Mouse (Mus musculus): ENCODE measurements around the gene Hmgb3.
"Not testable (repeated sequence)": the region's sequence is repeated elsewhere in the genome, so short reads cannot be mapped to it uniquely, and the experiment has no call there.

Hmgb3 gene

DNA sequence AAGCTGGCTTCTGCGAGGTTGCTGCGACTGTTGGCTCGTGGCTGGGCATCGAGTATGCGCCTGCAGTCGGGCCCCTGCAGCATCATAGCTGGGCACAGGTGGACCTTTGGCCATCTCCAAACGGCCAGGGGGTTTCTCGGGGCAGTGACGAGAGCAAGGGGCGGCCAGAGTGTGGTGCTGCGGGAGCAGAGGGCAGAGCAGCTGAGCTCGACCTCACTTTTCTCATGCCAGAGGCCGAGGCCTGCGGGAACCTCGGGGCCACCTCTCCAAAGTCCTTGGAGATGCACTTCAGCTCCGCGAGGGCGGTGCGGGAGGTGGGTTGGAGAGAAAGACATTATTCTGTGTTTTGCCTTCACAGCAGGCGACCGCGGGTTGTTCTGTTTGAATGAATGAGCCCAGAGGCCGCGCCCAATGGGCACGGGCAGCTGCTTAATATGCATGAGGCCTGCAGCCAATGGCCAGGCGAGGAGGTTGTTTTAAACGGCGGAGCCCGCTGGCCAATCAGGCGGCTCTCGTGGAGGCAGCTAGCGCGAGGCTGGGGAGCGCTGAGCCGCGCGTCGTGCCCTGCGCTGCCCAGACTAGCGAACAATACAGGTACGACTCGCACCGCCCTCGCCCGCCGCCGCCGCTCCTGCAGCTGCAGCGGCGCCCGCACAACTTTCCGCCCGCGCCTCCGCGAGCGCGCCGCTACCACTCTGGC lies at the start of gene Hmgb3:
Gene Hmgb3, plus strand, starts transcription at position 504 of the 700 bp plus-strand sequence.
- DNase-seq (ENCODE audit: low read depth, low spot score): peak; percentile 77

DNA sequence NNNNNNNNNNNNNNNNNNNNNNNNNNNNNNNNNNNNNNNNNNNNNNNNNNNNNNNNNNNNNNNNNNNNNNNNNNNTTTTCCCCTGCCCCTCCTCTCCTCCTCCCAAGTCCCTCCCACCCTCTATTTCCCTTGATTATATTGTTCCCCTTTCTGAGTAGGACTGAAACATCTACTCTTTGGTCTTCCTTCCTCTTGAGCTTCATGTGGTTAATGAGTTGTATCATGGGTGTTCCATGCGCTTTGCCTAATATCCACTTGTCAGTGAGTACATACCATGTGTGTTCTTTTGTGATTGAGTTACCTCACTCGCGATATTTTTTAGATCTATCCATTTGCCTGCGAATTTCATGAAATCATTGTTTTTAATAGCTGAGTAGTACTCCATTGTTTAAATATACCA lies 49.1 kb upstream of the Hmgb3 start:
- not testable (repeated sequence) for DNase-seq (ENCODE audit: low read depth, low spot score)

DNA sequence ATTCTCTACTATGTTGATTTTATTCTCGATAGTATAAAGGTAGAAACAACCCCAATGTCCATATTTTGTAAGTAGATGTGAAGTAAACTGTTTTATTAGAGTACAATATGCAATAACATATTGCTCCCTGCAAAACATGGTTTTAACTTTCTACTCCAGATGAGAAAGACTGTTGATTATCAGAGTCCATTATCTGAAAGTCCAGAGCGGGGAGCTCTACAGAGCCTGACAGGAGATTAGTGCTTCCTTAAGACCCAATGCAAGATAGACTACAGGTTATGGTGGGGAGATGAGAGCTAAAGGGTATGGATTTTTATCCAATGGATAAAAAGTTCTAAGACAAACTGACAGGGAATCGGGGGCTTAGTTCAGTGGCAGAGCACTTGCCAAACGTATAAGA lies 36.5 kb upstream of the Hmgb3 start:
- DNase-seq (ENCODE audit: low read depth, low spot score): no peak

DNA sequence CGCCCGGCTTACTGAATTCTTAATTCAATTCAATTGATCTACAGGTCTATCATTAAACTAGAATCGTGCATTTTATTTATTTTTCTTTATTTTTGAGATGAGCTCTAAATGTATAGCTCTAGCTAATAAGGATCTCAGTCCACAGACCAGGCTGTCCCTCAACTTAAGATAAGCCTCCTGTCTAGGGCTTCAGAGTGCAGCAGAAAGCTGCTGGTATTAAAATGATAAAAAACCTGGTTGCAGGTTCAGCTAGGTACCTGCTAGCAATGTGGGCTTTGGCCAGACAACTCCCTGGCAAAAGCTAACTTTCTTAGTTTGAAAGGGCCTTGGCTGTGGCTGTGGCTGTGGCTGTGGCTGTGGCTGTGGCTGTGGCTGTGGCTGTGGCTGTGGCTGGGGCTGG lies 32.8 kb upstream of the Hmgb3 start:
- no peak for DNase-seq (ENCODE audit: low read depth, low spot score)

DNA sequence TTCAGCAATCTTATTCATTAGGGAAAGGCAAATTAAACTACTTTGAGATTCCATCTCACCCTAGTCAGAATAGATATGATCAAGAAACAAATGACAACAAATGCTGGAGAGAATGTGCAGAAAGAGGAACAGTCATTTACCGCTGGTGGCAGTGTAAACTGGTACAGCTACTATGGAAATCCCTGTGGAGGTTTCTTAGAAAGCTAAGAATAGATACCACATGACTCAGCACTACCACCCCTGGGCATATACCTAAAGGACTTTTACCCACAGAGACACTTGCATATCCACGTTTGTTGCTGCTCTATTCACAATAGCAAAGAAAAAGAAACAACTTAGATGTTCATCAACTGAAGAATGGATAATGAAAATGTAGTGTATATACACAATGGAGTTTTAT lies 31.4 kb upstream of the Hmgb3 start:
- DNase-seq (ENCODE audit: low read depth, low spot score): peak; percentile 44

DNA sequence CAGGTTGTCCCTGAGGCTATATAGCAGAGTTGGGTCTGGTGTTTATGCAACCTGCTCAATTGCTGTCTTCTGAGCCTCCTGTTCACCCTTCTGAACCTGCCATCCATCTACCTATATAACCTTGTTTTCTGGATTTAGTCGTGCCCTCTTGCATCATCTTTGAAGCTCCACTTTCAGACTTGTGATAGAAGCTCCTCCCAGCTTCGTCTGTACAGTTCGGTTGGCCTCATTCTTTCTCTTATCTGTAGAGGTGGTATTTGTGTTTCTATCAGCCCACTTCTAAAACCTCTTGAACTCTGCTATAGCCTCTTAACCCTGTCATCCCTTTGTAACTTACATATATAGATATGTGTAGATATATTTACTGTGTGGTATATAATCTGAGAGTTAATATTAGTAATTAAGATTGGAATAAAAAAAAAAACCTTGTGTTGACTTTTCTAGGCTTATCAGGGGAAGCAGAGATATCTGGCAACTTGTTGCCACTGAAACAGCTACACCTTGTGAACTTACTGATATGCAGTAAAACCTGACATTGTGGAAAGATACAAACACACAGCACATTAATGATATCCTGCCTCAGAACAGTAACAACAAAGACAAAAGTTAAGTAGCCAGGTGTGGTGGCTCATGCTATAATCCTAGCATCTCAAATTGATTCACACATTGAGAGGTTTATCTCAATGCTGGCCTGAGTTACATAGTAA lies 30.0 kb upstream of the Hmgb3 start:
- DNase-seq (ENCODE audit: low read depth, low spot score): no peak

DNA sequence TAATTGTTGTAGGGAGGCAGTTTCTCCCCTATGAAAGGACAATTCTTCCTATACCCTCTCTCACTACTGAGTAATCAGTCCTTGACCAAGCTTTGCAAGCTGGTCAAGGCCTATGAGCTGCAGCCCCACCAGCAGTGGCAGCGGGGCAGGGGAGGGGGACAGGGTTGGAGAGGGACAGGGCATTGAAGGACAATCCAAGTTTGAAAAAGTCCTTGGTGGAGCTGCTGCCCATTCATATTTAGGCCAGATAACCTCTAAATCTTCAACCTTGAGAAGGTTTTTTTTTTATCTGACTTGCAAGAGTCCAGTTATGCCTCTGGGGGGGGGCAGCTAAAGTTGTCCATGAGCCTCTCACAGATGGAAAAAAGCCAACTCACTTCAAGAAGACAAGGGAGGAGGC lies 28.3 kb upstream of the Hmgb3 start:
- no peak for DNase-seq (ENCODE audit: low read depth, low spot score)

DNA sequence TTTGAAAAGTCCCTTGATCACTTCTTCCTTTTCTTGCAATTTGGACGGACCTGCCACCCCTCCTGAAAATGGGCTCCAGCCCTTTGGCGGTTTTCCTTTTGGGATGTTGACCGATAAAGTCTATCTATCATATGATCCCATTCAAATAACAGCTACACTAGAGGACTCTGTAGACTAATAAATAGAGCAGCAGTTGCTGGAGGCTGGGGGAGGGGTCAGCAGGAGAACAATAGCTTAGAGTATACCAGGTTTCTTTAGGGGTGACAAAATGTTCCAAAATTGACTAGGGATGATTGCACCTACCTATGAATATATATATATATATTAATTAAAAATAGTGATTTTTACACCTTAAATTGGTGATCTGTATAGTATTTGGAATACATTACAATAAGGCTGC lies 27.6 kb upstream of the Hmgb3 start:
- DNase-seq (ENCODE audit: low read depth, low spot score): no peak

DNA sequence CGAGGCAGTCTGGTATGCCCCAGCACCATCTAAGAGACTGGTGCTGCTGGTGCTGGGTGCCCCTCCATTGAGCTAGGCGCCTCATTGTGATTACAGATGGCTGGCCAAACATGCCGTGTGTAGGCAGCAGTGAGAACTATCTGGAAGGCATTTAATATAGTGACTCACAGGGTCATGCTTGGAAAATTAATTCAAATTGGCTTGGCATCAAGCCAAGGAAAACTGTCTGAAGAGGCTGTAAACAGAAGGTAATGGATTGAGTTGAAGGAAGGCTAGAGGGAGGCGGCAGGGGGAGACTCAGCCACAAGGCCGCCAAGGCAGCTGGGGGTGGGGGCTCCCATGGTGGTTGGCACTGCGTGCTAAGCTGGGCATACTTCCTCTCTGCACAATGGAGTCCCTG lies 27.1 kb upstream of the Hmgb3 start:
- no peak for DNase-seq (ENCODE audit: low read depth, low spot score)

DNA sequence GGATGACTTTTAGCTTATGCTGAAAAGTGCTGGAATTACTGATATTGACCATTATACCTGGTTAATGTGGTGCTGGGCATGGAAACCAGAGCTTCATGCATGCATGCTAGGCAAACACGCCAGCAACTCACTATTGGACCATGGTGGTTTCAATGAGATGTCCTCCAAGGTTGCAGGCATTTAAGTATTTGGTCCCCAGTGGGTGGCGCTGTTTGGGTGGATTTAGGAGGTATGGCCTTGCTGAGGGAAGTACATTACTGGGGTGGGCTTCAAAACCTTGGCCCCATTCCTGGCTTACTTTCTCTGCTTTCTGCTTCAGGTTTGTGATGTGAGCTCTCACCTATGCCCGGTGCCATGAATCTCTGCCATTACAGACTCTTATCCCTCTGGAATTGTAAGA lies 23.1 kb upstream of the Hmgb3 start:
- DNase-seq (ENCODE audit: low read depth, low spot score): no peak

DNA sequence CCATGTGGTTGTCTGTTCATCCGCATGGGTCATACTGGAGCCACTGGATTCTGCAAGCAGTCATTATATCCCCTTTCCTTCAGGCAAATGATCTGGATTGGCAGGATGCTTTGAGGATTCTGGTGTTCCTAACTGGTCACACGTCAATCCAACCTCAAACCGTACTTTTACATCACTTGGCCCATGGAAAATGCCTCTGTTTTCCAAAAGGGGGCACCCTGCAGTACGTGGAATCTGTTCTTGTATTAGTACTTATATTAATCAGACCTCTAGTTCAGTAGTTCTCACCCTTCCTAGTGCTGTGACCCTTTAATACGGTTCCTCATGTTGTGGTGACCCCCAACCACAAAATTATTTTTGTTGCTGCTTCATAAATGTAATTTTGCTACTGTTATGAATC lies 21.6 kb upstream of the Hmgb3 start:
- DNase-seq (ENCODE audit: low read depth, low spot score): no peak

DNA sequence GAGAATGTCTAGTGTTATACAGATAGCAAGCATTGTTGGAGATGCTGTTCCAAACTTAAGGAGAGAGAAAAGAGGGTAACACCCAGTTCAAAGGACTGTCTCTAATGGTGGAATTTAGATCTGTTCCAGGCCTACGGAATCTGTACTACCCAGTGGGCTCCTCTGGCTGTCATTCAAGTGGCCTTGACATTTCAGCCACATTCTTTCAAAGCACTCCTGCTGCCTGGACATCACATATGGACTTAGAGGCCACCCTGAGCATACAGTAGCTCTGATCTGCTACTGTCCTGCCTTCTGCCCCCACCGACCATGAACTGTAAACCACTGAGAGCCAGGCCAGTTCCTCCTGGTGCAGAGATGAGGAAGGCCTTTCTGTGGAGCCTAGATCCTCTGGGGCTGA lies 17.9 kb upstream of the Hmgb3 start:
- DNase-seq (ENCODE audit: low read depth, low spot score): no peak

DNA sequence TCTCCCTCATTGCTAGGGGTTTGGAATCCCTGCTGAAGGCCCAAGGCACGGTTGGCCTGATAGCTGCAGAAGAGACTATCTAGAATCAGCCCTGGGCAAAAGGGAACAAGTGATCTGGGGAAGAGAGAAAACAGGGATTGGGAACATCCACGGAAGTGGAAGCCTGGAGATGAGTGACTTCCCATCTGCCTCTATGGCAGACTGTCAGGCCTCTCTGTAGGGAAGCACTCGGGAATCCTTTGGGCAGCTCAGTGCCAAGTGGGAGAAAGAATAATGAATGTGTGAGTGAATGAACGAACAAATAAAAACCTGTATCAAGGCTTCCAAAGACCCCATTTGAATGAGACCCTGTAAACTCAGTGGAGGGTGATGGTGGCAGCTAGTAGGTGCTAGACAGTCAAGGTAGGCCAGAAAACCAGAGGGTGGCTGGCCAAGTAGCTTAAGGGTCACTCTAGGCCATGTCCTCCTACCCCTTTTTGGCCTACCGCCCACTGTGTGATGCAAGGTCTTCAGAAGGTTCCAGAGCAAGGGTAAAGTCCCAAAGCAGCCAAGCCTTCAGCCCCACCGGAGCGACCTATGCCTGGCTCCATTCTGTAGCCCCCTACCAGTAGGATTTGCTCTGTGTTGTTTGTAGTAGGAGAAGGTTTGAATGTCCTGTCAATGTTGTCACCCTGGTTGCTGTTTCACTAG lies 14.8 kb upstream of the Hmgb3 start:
- DNase-seq (ENCODE audit: low read depth, low spot score): no peak

DNA sequence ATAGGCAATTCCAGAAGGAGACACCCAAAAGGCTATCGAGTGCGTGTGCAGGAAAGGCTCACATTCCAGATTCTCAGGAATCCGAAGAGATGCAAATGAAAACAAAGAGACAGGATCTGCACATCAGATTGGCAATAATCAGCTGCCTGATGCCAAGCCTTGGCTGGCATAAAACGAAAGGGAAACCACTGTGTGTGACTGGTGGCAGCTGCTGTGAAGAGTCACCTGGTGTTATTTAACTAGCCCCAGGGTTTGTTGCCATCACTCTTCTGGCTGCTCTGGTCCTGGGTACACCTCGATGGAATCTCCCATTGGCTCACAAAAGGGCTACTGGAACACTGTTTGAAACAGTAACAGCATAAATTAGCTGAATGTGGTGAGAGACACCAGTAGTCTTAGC lies 11.0 kb upstream of the Hmgb3 start:
- DNase-seq (ENCODE audit: low read depth, low spot score): no peak

DNA sequence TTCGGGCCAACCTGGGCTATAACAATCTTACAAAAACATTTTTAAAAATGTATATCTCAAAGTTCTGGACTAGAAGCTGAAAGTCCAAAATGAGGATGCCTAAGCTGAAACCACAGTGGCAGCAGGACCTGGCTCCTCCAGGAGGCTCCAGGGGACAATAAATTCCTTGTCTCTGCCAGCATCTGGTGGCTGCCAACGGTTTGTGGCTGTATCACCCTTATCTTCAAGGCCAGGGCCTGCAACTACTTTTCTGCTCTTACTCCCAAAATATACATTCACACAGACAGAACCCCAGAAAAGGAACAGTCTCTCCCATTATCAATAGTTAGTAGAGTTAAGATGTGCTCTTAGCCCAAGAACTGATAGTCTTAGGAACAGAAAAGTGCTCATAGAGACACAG lies 10.6 kb upstream of the Hmgb3 start:
- DNase-seq (ENCODE audit: low read depth, low spot score): peak; percentile 46

DNA sequence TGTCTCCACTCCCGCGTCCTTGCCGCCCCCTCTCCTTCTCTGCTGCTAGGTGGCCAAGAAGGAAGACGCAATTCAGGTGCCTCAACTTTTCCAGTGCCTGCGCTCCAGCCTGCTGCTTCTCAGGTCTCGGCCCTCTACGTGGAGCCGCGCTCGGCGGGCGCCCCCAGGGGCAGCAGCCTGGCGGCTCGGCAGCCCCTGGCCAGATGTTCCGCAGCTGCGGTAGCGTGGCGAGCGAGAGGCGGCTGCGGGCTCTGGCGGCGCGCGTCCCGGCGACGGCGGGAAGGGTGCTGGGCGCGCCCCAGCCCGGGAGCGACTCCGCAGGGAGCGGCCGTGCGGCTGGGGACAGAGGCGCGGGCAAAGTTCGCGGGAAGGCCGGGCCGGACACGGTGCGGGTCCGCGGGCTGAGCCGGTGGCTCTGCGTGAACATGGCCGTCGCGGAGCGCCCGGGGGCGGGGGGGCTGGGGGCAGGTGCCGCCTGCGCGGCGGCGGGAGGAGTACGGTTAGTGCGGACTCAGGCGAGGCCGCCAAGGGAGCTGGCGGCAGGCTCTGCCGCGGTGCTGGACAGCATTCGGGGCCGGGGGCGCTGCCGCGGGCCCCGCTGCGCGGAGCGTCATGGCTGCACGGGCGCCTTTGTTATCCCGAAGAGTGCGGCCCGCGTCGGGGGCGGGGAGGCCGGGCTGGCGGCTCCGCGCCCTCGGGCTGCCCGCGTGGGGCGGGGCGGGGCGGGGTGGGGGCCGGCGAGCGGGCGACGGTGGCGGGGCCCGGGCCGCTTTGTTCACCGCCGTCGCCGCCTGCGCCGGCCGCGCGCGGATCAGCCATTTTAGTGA lies 610 bp downstream of the Hmgb3 start:
- peak; percentile 28 for DNase-seq (ENCODE audit: low read depth, low spot score)

DNA sequence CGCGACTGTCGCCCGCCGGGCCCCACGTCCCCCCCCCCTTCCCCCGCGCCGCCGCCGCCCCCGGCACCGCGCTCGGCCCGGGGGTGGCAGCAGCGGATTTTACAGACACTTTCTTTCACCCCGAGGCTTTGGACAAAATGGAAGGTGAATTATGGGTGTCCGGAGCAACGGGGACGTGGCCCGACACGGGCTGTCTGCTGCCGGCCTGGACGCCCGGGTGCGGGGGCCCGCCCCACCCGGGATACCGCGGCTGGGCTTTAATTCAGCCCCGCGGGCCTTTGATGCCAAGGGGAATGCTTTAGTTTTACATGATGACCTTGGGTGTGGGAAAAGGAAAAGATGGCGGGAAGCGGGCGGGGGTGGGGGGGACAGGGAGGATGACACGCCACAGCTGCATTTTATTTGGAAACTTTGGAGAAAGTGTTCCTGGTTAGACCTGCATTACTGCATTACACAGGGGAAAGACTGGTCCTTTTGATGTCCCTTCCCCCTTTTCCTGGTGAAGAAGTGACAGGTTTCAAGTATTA lies 1.3 kb downstream of the Hmgb3 start:
- no peak for DNase-seq (ENCODE audit: low read depth, low spot score)

DNA sequence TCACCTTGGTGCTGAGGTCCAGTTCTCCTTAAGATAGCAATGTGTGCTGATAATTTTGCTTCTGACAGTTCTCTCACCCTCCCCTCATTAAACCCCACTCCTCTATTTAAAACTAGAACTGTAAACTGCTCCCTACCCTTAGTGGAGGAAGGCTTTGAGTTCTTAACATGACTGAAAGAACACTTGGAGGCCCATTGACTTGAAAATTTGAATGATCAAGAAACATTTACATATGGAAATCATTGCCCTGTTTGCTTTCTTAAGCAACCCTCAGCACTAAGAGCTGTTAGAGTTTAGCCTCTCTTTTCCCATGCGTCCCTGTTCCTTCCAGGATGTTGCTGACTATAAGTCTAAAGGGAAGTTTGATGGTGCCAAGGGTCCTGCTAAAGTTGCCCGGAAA lies 3.6 kb downstream of the Hmgb3 start:
- DNase-seq (ENCODE audit: low read depth, low spot score): no peak

DNA sequence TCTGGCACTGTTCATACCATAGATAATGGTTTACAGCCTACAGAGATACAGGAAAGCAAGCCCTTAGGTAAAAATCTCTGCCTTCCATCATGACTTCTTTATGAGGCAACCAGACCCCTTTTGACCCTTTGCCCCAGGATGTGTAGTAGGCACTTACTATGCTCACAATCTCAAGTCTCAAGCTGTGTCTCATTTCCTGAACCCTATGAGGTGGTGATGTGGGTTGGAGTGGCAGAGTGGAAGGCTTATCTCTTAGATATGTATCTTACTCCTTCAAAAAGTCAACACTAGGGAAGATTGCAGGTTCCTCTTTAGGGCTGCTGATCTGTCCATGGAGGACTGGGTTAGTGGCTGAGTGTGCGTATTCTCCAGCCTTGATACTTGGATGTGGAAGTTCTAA lies 5.1 kb downstream of the Hmgb3 start:
- no peak for DNase-seq (ENCODE audit: low read depth, low spot score)

DNA sequence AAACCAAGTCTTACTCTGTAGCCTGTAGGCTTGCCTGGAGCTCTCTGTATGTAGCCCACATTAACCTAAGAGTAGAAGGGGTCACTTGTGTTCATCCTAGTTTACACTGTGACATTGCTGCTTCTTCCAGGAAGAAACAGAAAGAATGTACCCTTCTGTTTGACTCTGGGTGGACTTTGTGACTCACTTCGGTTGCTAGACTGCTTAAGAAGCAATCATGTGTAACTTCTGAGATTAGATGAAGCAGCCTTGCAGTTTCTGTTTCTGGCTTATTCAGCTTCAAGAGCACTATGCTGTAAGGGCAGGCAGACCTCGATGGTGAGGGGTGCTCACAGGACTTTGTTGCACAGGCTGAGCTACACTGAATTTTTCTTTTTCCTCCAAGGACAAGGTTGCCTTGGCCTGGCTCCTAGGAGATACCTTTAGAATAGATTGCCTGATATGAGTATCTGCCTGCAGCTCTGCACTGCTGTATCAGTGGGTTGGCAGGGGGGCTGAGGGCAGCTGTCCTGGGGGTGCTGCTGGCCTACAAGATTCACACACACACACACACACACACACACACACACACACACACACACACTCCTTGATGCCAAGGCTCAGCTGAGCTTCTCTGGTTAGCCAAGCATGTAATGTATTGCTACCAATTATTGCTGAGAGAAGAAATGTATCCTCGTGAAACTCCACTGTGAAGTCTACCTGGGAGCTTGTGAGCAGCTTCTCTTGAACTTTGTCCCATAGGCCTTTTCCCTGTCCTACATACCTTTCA lies 17.6 kb downstream of the Hmgb3 start:
- no peak for DNase-seq (ENCODE audit: low read depth, low spot score)

DNA sequence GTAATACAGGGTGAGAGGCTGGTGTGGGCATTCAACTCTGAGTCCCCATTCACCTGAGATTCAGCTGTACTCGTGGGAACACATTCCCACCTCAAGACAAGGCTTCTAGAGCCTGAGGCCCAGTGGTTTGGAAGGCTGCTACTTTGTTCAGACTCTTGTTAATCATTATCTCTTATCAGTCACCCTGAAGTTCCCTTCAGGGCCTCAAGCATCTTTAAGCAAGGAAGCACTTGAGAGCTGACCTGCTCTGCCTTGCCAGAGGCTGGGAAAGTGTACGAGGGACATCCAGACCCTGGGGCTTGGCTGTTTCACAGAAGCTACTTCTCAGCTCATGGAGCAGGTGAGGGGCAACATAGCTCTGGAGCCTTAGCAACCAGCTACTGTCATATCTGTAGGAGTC lies 19.8 kb downstream of the Hmgb3 start:
- no peak for DNase-seq (ENCODE audit: low read depth, low spot score)

Data from c-Kit-negative CD71-positive TER-119-positive erythroid progenitor cells, embryonic 14.5 days (primary cell).